In genomic region chr13:101895686-101896085, GRCm38 (mm10) we compare ENCODE assay signal across 26 mouse cellular contexts.
DNase-seq lines count a peak whose midpoint lies in the region; TF ChIP-seq lines count a peak whose summit lies in the region.
"Had no signal": no experiment of that assay in that cellular context is flagged by ENCODE, and none has a peak within 500 bp of the region (broad histone marks: within the 10 kb centered on the region; RNA-seq: fewer than 3 reads in every experiment).

No protein-coding gene starts in this region.

- 47% methylated on average over 4 of the region's 4 CpGs for WGBS in embryonic facial prominence, embryonic 10.5 days

- no peaks in the 10 kb centered on the region for H3K27me3 ChIP-seq in embryonic facial prominence, embryonic 10.5 days (replicated peaks; ENCODE audit: low read depth, poor library complexity, severe bottlenecking)
- H3K27me3 ChIP-seq: CH12.LX; heart, embryonic 12.5 days; heart, embryonic 15.5 days; hindbrain, embryonic 13.5 days; intestine, embryonic 15.5 days; Patski had no signal

- no peaks in the 10 kb centered on the region for H3K36me3 ChIP-seq in embryonic facial prominence, embryonic 10.5 days (replicated peaks)
- H3K36me3 ChIP-seq: G1E; heart, embryonic 12.5 days; heart, embryonic 15.5 days; hindbrain, embryonic 10.5 days; hindbrain, embryonic 13.5 days; intestine, embryonic 15.5 days had no signal

- no peak for TF ChIP-seq CTCF in gastrocnemius, adult 2 months (IDR thresholded peaks at IDR 0.05)

- H3K4me3 ChIP-seq in gastrocnemius, adult 2 months, result no peak overlapping the region
- H3K4me3 ChIP-seq in embryonic facial prominence, embryonic 10.5 days, result no peak overlapping the region
- H3K4me3 ChIP-seq: heart, embryonic 12.5 days; heart, embryonic 15.5 days; hindbrain, embryonic 10.5 days; hindbrain, embryonic 13.5 days; intestine, embryonic 15.5 days had no signal

- peak; percentile 19 for DNase-seq in gastrocnemius, adult 2 months
- DNase-seq in gastrocnemius, postnatal 36 days, result no peak
- peak; percentile 28 for DNase-seq in embryo, embryonic 10.5 days (ENCODE audit: low spot score)
- peak; percentile 23 for DNase-seq in embryonic facial prominence, embryonic 10.5 days (ENCODE audit: low spot score)
- no peak for DNase-seq in adipocyte (ENCODE audit: low spot score)
- DNase-seq in urinary bladder, adult 18-20 months (ENCODE audit: low spot score in 2 of 2), result no peak
- DNase-seq: adrenal gland, adult 2 months; adrenal gland, postnatal 14 days; B cell, adult 2 months; cerebellum, adult 11 months; cerebellum, adult 2 months; cerebellum, adult 9-11 months; cerebellum, postnatal 25 days; forebrain, postnatal 0 days; gastrocnemius, postnatal 25 days; heart, postnatal 10 days; heart, postnatal 36 days; kidney, adult 11 months had no signal

- intact Hi-C loops in gastrocnemius, adult 2 months (cut with DNase I), result no loop called here
- intact Hi-C loops in gastrocnemius, postnatal 36 days (cut with DNase I), result no loop called here

- peaks cover 27% of the 10 kb centered on the region for H3K4me1 ChIP-seq in embryonic facial prominence, embryonic 10.5 days
- H3K4me1 ChIP-seq: heart, embryonic 15.5 days; hindbrain, embryonic 13.5 days; intestine, embryonic 15.5 days had no signal

- peak overlapping the region; percentile 6; the same call in 1 of the 2 replicates for H3K27ac ChIP-seq in gastrocnemius, adult 2 months
- H3K27ac ChIP-seq in embryonic facial prominence, embryonic 10.5 days (replicated peaks), result no peak overlapping the region
- H3K27ac ChIP-seq: heart, embryonic 15.5 days; hindbrain, embryonic 10.5 days; hindbrain, embryonic 13.5 days; intestine, embryonic 15.5 days had no signal

- no peaks in the 10 kb centered on the region for H3K9me3 ChIP-seq in embryonic facial prominence, embryonic 10.5 days
- H3K9me3 ChIP-seq: G1E; heart, embryonic 12.5 days; heart, embryonic 15.5 days; hindbrain, embryonic 10.5 days; hindbrain, embryonic 13.5 days; intestine, embryonic 15.5 days had no signal

Comparison
In these comparisons a context has a peak if more than half of its experiments do, and no peak if none do; other contexts are left out.
1. DNase-seq: peak in gastrocnemius, adult 2 months (single experiment), embryo, embryonic 10.5 days (single experiment) and embryonic facial prominence, embryonic 10.5 days (single experiment); none in gastrocnemius, postnatal 36 days (0 of 2), adipocyte (single experiment) and urinary bladder, adult 18-20 months (0 of 2).